Mouse (Mus musculus) CD8-positive naive resting alpha-beta T cell, adult 2 months (primary cell): ENCODE measurements around the gene Olfr811.

ENCODE experiments used
- DNase-seq, 2 experiments: peaks; one replicate each; pipeline ENCODE4 v3.0.0; 2022; ENCODE audit warnings: low read depth in 2 of 2, low spot score in 2 of 2

Olfr811 gene

DNA sequence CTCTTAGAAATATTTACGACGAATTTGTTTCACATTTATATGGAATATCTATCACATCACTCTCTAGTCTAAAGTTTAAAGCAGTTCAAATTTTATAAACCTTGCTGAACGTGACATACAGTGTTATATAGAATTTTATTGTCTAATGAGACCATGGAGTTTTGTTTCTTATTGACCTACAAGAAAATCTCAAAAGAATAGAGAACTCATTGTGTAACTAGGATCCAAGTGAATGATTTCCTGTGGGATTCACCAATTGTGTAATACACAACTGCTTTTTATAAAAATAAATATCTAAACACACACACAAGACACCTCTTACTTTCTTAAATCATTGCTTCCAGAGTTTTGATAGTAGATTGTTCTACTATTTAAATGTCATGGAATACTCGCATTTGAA lies at the start of gene Olfr811:
TSS of gene Olfr811 (minus strand) at position 101 of the 400 bp plus-strand sequence.
- no peak for DNase-seq

DNA sequence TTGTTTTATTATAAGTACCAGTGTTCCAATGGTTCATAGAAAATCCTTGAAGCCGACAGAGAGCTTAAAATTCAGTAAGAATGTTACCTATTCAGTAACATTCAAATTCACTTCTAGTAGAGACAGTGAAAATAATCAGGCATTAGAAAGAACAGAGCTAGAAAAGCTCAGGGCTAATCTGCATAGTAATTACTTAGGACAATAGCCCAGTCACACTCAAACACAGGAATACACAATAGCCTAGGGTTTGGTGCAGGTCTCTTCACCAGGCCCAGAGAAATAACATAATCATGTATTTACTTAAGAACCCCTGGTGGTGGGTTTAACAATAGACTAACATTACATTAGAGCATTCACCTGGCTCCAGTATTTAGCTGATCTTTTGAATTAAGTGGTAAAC lies 43.1 kb upstream of the Olfr811 start:
- DNase-seq: no peak

DNA sequence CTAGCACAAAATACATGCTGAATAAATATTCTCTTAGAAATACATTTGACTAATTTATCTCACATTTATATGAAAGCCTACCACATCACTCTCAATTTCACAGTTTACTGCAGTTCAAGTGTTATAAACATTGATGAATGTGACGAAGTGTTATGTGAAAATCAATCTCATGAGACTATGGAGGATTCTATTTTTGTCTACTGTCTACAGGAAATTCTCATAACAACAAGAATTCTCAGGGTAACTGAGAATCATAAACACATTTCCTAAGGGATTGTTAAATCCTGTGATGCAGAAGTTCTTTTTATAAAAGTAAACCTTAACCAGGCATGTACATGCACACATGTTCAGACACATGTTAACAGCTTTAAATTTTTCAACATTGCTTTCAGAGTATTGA lies 41.8 kb upstream of the Olfr811 start, which contains the start of gene Olfr812:
TSS of gene Olfr812 (minus strand) at position 101 of the 400 bp plus-strand sequence.
- DNase-seq: no peak

DNA sequence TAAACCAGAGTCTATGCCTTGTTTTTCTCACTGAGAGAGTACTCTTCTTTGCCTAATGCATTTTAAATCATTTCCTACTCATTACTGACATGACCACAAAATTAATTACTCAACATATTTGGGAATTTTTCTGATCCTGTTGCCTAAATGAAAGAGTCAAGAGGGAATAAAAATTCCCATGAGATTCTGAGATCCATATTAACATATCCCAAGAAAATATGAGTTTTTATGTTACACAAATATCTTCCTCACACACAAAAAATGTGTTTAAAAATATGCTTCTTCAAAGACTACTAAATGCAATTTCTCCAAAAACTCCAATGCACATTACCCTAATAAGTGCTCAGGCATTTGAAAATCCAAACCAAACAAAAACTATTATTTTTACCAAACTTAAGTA lies 9.4 kb downstream of the Olfr811 start, which contains the start of gene Olfr810:
TSS of gene Olfr810 (minus strand) at position 101 of the 400 bp plus-strand sequence.
- no peak for DNase-seq

DNA sequence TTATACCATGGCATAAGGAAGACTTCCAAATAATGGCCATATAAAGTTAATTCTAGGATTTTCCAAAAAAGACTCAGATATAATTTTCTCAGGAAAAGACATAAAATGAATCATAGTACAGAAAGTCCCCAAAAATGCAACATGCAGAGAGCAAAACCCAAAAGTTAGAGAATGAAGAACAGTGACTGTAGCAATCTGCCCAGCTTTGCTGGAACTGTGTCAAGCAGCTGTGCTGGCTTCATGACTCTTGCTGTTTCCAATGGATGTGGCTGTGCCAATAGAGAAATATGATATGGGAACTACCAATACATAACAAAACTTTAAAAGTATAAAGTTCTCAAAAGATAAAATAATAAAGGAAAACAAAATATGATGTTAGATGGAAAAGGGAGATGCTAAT lies 26.1 kb downstream of the Olfr811 start:
- no peak for DNase-seq

DNA sequence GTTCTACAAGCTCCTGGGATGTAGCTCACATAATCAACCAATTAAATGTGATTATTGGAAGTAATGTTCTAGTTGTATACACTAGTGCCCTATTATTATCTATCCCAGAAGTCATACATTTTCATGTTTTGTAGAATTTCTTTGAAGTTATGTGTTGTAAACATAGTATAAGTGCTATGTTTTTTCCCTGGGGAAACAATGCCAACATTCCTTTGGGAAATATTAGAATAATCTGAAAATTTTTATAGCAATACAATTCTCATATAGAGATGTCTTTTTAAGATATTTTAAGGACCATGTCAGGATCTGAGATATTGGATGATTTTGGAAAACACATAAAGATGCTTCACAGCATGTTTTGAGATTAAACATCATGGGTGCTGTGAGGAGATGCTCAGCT lies 29.9 kb downstream of the Olfr811 start, which contains the start of gene Olfr809:
TSS of gene Olfr809 (plus strand) at position 301 of the 400 bp plus-strand sequence.
- DNase-seq: no peak

DNA sequence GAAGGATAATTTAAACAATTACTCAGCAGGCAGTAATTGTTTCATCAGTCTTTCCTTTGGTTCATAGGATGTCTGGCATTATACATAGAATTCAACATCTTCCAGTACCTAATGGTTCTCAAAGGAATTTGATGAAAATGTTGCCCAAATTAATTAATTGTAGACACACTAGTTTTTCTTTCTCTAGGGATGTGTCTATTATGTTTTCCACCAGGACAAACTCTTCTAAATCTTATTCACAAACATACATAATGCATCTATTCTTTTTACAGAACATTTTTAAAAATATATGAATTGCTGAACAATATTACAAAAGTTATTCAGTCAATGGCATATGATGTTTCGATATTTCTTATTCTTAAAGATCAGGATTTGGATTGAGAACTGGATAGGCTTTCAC lies 39.0 kb downstream of the Olfr811 start, which contains the start of gene Olfr808:
TSS of gene Olfr808 (plus strand) at position 301 of the 400 bp plus-strand sequence.
- DNase-seq: no peak

DNA sequence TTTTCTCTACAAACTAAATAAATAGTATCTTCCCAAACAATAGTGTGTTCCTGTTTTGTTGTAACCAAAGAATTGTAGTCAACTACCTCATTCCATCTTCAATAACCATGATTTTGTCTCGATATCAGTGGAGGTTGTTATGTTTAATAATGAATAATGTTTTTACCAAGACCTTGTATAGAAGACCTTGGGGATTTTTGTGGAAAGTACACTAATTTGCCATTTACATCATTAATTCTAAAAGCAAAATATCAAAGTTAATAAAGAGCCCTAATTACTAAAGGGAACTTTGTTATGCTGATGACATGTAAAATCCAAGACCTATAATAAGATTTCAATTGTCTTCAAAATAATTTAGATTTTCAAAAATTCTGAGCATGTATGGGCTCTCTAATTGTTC lies 46.5 kb downstream of the Olfr811 start, which contains the start of gene Olfr807:
TSS of gene Olfr807 (minus strand) at position 101 of the 400 bp plus-strand sequence.
- DNase-seq: no peak
